25 mouse cellular contexts compared by ENCODE assay signal in genomic region chr7:19455186-19455585, GRCm38 (mm10). TPM values are rescaled to one million over a fixed set of nuclear protein-coding genes. Genes with fewer than 3 reads are reported as not detected.
"Had no signal": no experiment of that assay in that cellular context is flagged by ENCODE, and none has a peak within 500 bp of the region (broad histone marks: within the 10 kb centered on the region; RNA-seq: fewer than 3 reads in every experiment).

No protein-coding gene starts in this region.

- H3K9me3 ChIP-seq: embryonic facial prominence, embryonic 10.5 days; embryonic facial prominence, embryonic 13.5 days; embryonic facial prominence, embryonic 15.5 days; forebrain, embryonic 12.5 days; forebrain, embryonic 13.5 days; forebrain, embryonic 15.5 days had no signal

- H3K27ac ChIP-seq: embryonic facial prominence, embryonic 10.5 days; embryonic facial prominence, embryonic 12.5 days; embryonic facial prominence, embryonic 13.5 days; embryonic facial prominence, embryonic 15.5 days; forebrain, embryonic 10.5 days; forebrain, embryonic 12.5 days; forebrain, embryonic 13.5 days; forebrain, embryonic 15.5 days; gastrocnemius, adult 2 months; heart, adult 2 months had no signal

- DNase-seq: cerebellum, postnatal 36 days; embryo, embryonic 11 days; forebrain, postnatal 0 days; gastrocnemius, adult 2 months; gastrocnemius, postnatal 10 days; gastrocnemius, postnatal 14 days; gastrocnemius, postnatal 25 days; gastrocnemius, postnatal 36 days; heart, adult 11 months; heart, adult 18-20 months; heart, adult 2 months had no signal

- H3K4me3 ChIP-seq: embryonic facial prominence, embryonic 12.5 days; embryonic facial prominence, embryonic 13.5 days; embryonic facial prominence, embryonic 15.5 days; erythroblast, embryonic 14.5 days; forebrain, embryonic 12.5 days; forebrain, embryonic 13.5 days; forebrain, embryonic 15.5 days; heart, adult 2 months had no signal

- H3K27me3 ChIP-seq: embryonic facial prominence, embryonic 12.5 days; embryonic facial prominence, embryonic 13.5 days; embryonic facial prominence, embryonic 15.5 days; forebrain, embryonic 13.5 days; forebrain, embryonic 15.5 days had no signal

RNA-seq across cellular contexts. Expression of gene Ckm, which starts 50.6 kb away (rescaled TPM):
- polyA plus RNA-seq: cortical plate, adult 2 months; embryonic facial prominence, embryonic 10.5 days; embryonic facial prominence, embryonic 13.5 days; erythroblast, embryonic 14.5 days; forebrain, embryonic 10.5 days; forebrain, embryonic 11.5 days; forebrain, embryonic 12.5 days; forebrain, embryonic 13.5 days; forebrain, embryonic 14.5 days; forebrain, postnatal 0 days had no signal

RNA-seq across cellular contexts. Expression of gene Klc3, which starts 51.3 kb away (rescaled TPM):
- total RNA-seq: common myeloid progenitor, adult 5-6 weeks; granulocyte monocyte progenitor cell, adult 5-6 weeks had no signal
- polyA plus RNA-seq: erythroblast, embryonic 14.5 days had no signal
